19 mouse cellular contexts compared by ENCODE assay signal in genomic region chr19:25203077-25203476, GRCm38 (mm10). TPM values are rescaled to one million over a fixed set of nuclear protein-coding genes. Genes with fewer than 3 reads are reported as not detected.
DNase-seq lines count a peak whose midpoint lies in the region; ATAC-seq and TF ChIP-seq lines count a peak whose summit lies in the region.
"Had no signal": no experiment of that assay in that cellular context is flagged by ENCODE, and none has a peak within 500 bp of the region (broad histone marks: within the 10 kb centered on the region; RNA-seq: fewer than 3 reads in every experiment).

No protein-coding gene starts in this region.

- H3K9me3 ChIP-seq in kidney, postnatal 0 days (replicated peaks; ENCODE audit: low read length): no peaks in the 10 kb centered on the region
- H3K9me3 ChIP-seq: embryonic facial prominence, embryonic 13.5 days; forebrain, embryonic 13.5 days; heart, embryonic 10.5 days; hindbrain, embryonic 12.5 days had no signal

- WGBS in kidney, postnatal 0 days: 35% methylated on average over 12 of the region's 12 CpGs

- no peaks in the 10 kb centered on the region for H3K36me3 ChIP-seq in kidney, postnatal 0 days (ENCODE audit: insufficient read depth, low read length)
- H3K36me3 ChIP-seq: embryonic facial prominence, embryonic 13.5 days; heart, embryonic 10.5 days; hindbrain, embryonic 12.5 days had no signal

- H3K4me1 ChIP-seq in kidney, postnatal 0 days (replicated peaks; ENCODE audit: insufficient read depth, low read length): peaks cover 5% of the 10 kb centered on the region; the same call in 1 of the 2 replicates

- no peak overlapping the region for H3K4me3 ChIP-seq in kidney, postnatal 0 days (replicated peaks; ENCODE audit: low read depth, low read length)
- H3K4me3 ChIP-seq: embryonic facial prominence, embryonic 13.5 days; forebrain, embryonic 13.5 days; heart, embryonic 10.5 days; hindbrain, embryonic 12.5 days had no signal

- H3K9ac ChIP-seq in kidney, postnatal 0 days (ENCODE audit: low read depth, low read length): no peak overlapping the region
- H3K9ac ChIP-seq: embryonic facial prominence, embryonic 13.5 days; forebrain, embryonic 13.5 days; forebrain, postnatal 0 days; hindbrain, embryonic 12.5 days had no signal

- no peak overlapping the region for H3K27ac ChIP-seq in kidney, postnatal 0 days
- H3K27ac ChIP-seq: embryonic facial prominence, embryonic 13.5 days; forebrain, embryonic 13.5 days; heart, embryonic 10.5 days; hindbrain, embryonic 12.5 days had no signal

- no peaks in the 10 kb centered on the region for H3K27me3 ChIP-seq in kidney, postnatal 0 days (ENCODE audit: insufficient read depth, low read length)

- peak; percentile 34; the same call in 1 of the 2 replicates for ATAC-seq in kidney, postnatal 0 days (replicated peaks; ENCODE audit: low FRiP score, low read depth)
- ATAC-seq: forebrain, embryonic 13.5 days; forebrain, postnatal 0 days; hindbrain, embryonic 16.5 days had no signal

- H3K4me2 ChIP-seq in kidney, postnatal 0 days (ENCODE audit: low read length): no peak overlapping the region
- H3K4me2 ChIP-seq: embryonic facial prominence, embryonic 13.5 days; forebrain, embryonic 13.5 days; hindbrain, embryonic 12.5 days had no signal

- peak; percentile 53 for DNase-seq in kidney, adult 11 months
- DNase-seq in kidney, postnatal 10 days: no peak
- DNase-seq in kidney, postnatal 0 days (ENCODE audit: low spot score): peak; percentile 47
- DNase-seq in kidney, postnatal 14 days: no peak
- DNase-seq in kidney, postnatal 25 days: peak; percentile 48 to 74
- DNase-seq in cerebellum, postnatal 4 days (ENCODE audit: low spot score in 2 of 2): no peak
- DNase-seq: adrenal gland, postnatal 10 days; cerebellum, adult 11 months; cerebellum, adult 8-10 months; cerebellum, postnatal 14 days; forebrain, postnatal 0 days; gastrocnemius, postnatal 14 days; heart, postnatal 10 days; heart, postnatal 4 days had no signal

- TF ChIP-seq CTCF in kidney, postnatal 0 days (IDR thresholded peaks at IDR 0.05; ENCODE audit: low read depth): no peak

RNA-seq across cellular contexts. Expression of gene Kank1, which starts 33.7 kb away (rescaled TPM):
- 18.4 and 21.6 TPM in 2 replicates for polyA plus RNA-seq in kidney, postnatal 0 days (2015; fragmentation: Nextera tagmentation; extraction: Ambion mirVana)

Comparison
In these comparisons a context has a peak if more than half of its experiments do, and no peak if none do; other contexts are left out.
1. DNase-seq: peak in kidney, adult 11 months (single experiment), kidney, postnatal 0 days (single experiment) and kidney, postnatal 25 days (2 of 2); none in kidney, postnatal 10 days (single experiment), kidney, postnatal 14 days (single experiment) and cerebellum, postnatal 4 days (0 of 2).